Mouse (Mus musculus): Measurements from ENCODE around the gene Mettl7a2. TPM values are rescaled to one million over a fixed set of nuclear protein-coding genes. Genes with fewer than 3 reads are reported as not detected.
"Not testable (repeated sequence)": the region's sequence is repeated elsewhere in the genome, so short reads cannot be mapped to it uniquely, and the experiment has no call there.

Gene Mettl7a2
- total RNA-seq, 2 experiments from 2014 or later, result 0.36 to 0.82 TPM

GRCm38 (mm10) chr15:100346761-100347160, 6.2 kb upstream of the Mettl7a2 start:
- Histone ChIP-seq H3K27ac (no peak overlapping the region), H3K4me3 (no peak overlapping the region)
- intact Hi-C loops (cut with DNase I), result no loop called here
- no peak for TF ChIP-seq CTCF (IDR thresholded peaks at IDR 0.05)
- DNase-seq, result no peak

GRCm38 (mm10) chr15:100349496-100349895, 3.5 kb upstream of the Mettl7a2 start:
- Histone ChIP-seq H3K4me3 (no peak overlapping the region), H3K27ac (no peak overlapping the region)
- DNase-seq, result no peak
- no peak for TF ChIP-seq CTCF (IDR thresholded peaks at IDR 0.05)
- intact Hi-C loops (cut with DNase I), result no loop called here

DNA sequence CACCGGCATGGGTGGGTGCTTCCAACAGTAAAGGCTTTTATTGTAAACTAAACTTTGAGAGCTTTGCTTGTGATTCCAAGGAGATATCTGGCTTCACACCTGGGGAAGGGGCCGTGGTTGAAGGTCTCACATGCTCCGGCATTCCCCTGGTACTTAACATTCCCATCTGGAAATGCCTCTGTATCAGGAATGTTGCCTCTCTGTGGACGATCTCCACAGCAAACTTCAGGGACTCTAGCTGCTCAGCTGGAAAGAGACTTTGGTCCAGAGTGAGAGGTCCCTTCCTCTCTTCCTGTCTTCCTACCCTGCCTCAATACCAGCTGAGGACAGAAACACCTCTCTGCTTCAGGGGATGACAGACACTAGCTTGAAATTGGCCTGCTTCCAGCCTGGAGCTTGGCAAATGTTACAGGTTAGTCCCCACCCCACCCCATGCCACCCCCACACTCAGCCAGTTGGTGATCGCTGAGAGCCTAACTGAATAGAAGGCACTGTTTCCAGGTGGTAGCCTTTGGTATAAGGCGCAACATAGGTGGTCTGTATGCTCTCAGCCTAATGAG, 1.4 kb upstream of the Mettl7a2 start:
- no peak for TF ChIP-seq CTCF (IDR thresholded peaks at IDR 0.05)
- no peak overlapping the region for H3K4me3 ChIP-seq
- no peak overlapping the region for H3K27ac ChIP-seq
- no peak for DNase-seq
- intact Hi-C loops (cut with DNase I), result no loop called here

- H3K4me3 ChIP-seq; H3K27ac ChIP-seq; intact Hi-C loops (cut with DNase I); DNase-seq: not testable (repeated sequence)
Measured at GRCm38 (mm10) chr15:100353399-100353798, 399 bp downstream of the Mettl7a2 start.

DNA sequence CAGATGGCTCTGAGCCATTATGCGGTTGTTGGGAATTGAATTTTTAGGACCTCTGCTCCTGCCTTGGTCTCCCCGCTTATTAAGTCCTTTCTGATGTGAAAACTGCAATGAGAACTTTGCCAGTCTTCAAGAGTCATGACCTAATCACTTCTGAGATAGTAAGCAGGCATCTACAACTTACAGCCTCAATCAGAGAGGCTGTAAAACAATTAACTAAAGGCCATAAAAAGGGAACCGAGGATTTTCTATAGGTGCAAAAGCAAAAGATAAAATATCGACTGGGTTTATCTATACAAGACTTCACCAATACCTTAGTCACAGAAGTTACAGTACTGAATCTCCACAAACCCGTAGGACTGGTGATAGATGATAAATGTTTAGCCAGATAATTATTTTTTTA, 2.9 kb downstream of the Mettl7a2 start:
- no peak for DNase-seq
- no peak overlapping the region for H3K27ac ChIP-seq
- TF ChIP-seq CTCF (IDR thresholded peaks at IDR 0.05), result no peak
- intact Hi-C loops (cut with DNase I), result no loop called here
- no peak overlapping the region for H3K4me3 ChIP-seq

DNA sequence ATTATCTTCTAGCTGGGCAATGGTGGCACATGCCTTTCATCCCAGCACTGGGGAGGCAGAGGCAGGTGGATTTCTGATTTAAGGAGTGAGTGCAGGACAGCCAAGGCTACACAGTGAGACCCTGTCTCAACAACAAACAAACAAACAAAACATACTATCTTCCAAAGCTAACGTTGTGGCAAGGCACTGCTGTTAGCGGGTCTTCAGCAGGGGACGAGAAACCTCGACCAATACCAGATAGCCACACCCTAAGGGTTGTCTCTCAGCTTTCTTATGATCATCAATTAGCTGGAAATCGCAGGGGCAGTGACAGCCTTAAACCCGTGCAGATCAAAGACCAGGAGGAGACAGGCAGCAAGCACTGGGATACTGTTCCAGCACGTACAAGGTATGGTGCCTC, 11.2 kb downstream of the Mettl7a2 start, which contains the start of gene Higd1c:
Gene Higd1c (plus strand): TSS at position 301 of the 400 bp plus-strand sequence.
- intact Hi-C loops (cut with DNase I), result no loop called here
- DNase-seq, result no peak
- no peak for TF ChIP-seq CTCF (IDR thresholded peaks at IDR 0.05)
- Histone ChIP-seq H3K4me3 (no peak within 1 kb of the TSS), H3K27ac (no peak within 1 kb of the TSS)

- not testable (repeated sequence) for H3K4me3 ChIP-seq, DNase-seq, H3K27ac ChIP-seq
- intact Hi-C loops (cut with DNase I), result loop anchor here (5.0 kb wide), 1 partner anchor 34 kb away; the partner anchor contains the start of gene Mettl7a3
Measured at GRCm38 (mm10) chr15:100365967-100366366, 13.0 kb downstream of the Mettl7a2 start.

DNA sequence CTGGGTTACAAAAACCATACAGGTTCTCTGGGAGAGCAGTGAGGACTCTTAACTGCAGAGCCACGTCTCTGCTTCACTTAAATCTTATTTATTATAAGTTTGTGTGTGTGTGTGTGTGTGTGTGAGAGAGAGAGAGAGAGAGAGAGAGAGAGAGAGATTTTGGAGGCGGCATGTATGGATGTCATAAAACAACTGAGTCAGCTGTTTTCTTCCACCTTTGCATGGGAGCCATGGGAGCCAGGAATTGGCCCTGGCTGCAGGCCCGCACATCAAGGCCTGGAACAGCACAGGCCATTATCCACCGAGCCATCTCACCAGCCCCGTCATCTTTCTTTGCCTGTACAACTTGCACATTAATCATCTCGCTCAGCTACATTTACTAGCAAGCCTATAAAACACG, 14.1 kb downstream of the Mettl7a2 start:
- DNase-seq, result no peak
- H3K4me3 ChIP-seq, result no peak overlapping the region
- TF ChIP-seq CTCF (IDR thresholded peaks at IDR 0.05), result no peak
- intact Hi-C loops (cut with DNase I), result loop anchor here (5.0 kb wide), 1 partner anchor 35 kb away; the partner anchor contains the start of gene Mettl7a3
- no peak overlapping the region for H3K27ac ChIP-seq

DNA sequence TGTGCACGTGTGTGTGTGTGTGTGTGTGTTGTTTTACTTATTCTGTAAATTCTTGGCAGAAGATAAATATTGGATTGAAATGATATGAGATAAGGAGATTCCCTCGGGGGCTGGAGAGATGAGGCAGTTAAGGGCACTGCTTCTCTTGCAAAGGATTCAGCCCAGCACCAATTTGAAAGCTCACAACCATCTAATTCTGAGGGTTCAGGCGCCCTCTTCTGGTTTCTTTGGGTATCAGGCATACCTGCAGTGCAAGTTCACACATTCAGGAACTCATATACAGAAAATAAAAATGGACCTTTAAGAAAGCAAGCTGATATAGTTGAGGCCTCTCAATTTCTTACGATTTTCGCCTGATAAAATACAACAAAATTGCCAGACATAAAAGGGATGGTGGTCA, 22.1 kb downstream of the Mettl7a2 start:
- peak; percentile 70 for DNase-seq
- H3K27ac ChIP-seq, result no peak overlapping the region
- intact Hi-C loops (cut with DNase I), result loop anchor here (2.0 to 5.0 kb wide), 2 partner anchors 112 to 353 kb away; no protein-coding TSS in a partner anchor

DNA sequence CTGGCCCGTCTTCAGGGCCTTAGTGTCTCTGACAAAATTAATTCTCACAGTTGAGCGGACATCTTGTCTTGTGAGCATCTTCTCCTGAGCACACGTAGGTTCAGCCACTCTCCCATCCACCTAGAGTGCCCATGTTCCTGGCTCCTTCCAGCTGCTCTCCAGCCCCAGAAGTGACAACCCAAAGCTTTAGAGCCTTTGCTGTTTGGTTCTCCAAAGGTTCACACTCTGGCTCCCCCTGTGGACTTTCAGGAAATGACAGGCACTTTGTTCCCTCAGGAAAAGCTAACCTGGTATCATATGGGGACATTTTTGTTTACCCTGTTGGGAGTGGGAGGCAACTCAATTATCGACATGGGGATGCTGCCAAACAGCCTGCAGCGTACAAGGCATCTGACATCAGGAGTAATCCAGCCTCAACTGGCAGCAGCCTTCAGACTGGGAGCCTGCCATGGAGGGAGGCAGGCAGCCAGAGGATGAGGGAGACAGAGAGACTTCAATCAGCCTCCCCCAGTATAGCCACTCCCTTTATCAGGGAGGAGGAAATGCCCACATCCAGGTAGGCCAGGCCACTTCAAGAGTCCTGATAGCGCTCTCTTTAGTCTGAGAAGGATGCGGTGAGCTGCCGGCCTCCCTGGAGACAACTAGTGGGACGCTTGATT, 25.0 kb downstream of the Mettl7a2 start:
- intact Hi-C loops (cut with DNase I), result loop anchor here (5.0 kb wide), 1 partner anchor 356 kb away; no protein-coding TSS in a partner anchor
- H3K4me3 ChIP-seq, H3K27ac ChIP-seq: not testable (repeated sequence)
- DNase-seq, result peak; percentile 36
- peak; percentile 31 for TF ChIP-seq CTCF (IDR thresholded peaks at IDR 0.05)

More for the DNA sequence above, 22.1 kb downstream of the Mettl7a2 start:
- TF ChIP-seq CTCF (IDR thresholded peaks at IDR 0.05), result peak; percentile 80
- no peak overlapping the region for H3K4me3 ChIP-seq

GRCm38 (mm10) chr15:100379658-100380057, 26.7 kb downstream of the Mettl7a2 start:
- DNase-seq, result no peak
- intact Hi-C loops (cut with DNase I), result loop anchor here (5.0 kb wide), 1 partner anchor 357 kb away; no protein-coding TSS in a partner anchor
- no peak overlapping the region for H3K4me3 ChIP-seq
- no peak overlapping the region for H3K27ac ChIP-seq
- TF ChIP-seq CTCF (IDR thresholded peaks at IDR 0.05), result no peak

DNA sequence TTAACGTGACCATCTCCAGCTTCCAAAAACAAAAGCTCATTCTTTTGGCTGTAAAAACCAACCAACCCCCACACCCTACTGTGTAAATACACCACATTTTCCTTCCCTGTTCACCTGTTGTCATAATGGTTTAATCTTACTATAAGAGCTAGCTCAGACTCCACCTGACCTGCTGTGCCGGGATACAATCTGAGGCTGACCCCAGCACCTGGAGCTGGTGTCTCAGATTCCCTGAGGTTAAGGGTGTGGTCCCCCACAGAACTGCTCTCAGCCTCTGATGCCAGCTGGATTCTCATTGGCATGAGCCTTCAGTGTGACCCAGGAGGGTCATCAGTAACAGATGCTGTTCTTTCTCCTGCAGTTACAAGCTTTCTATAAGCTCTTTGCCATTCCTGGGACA, 27.1 kb downstream of the Mettl7a2 start:
- H3K27ac ChIP-seq, result no peak overlapping the region
- H3K4me3 ChIP-seq, result no peak overlapping the region
- intact Hi-C loops (cut with DNase I), result no loop called here
- DNase-seq, result no peak
- no peak for TF ChIP-seq CTCF (IDR thresholded peaks at IDR 0.05)

DNA sequence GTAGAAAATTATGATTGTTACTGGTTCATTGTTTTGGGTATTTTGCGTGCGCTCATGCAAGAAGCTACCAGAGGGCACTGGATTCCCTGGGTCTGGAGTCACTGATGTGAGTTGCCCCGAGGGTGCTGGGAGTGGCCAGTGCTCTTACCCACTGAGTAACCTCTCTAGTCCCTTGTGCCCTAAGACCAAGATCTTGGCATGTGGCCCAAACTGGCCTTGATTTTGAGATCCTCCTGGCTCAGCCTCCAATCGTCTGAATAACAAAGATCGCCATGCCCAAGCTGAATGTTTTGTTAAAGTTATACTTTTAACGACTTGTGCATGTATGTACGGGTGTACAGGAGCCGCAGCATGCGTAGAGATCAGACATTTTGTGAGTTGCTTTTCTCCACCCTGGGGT, 32.7 kb downstream of the Mettl7a2 start:
- H3K4me3 ChIP-seq, result no peak overlapping the region
- no peak for TF ChIP-seq CTCF (IDR thresholded peaks at IDR 0.05)
- intact Hi-C loops (cut with DNase I), result no loop called here
- no peak for DNase-seq
- H3K27ac ChIP-seq, result no peak overlapping the region

Data from gastrocnemius, adult 2 months (tissue).